Mouse (Mus musculus) megakaryocyte, adult 5-6 weeks (primary cell): ENCODE measurements around the gene Ikzf3. TPM values are rescaled to one million over a fixed set of nuclear protein-coding genes. Genes with fewer than 3 reads are reported as not detected.

Source experiments
- ATAC-seq: 2 replicates; pipeline ENCODE4 v1.8.0; 2016; ENCODE audit warnings: mild to moderate bottlenecking, inconsistent platforms; ENCODE audit not compliant: poor library complexity, severe bottlenecking
- total RNA-seq, 2 experiments: library from RNA; stranded (forward) in 1 of 2; stranded (reverse) in 1 of 2; fragments of 153-499, 151-499 nt in 1 of 2; fragments of 221-1000, 200-1000 nt in 1 of 2; gene quantifications; 2 replicates each; pipeline versions ENCODE4 v1.2.3 to v1.2.4; 2015 to 2017

The Ikzf3 gene
- total RNA-seq, 2 experiments from 2014 or later, result 6.0 to 6.6 TPM

GRCm38 (mm10) chr11:98476434-98476807, 69.4 kb downstream of the Ikzf3 start:
- no peak for ATAC-seq

- ATAC-seq, result no peak
These were observed 70.0 kb downstream of the Ikzf3 start for GRCm38 (mm10) chr11:98475630-98476433.

DNA sequence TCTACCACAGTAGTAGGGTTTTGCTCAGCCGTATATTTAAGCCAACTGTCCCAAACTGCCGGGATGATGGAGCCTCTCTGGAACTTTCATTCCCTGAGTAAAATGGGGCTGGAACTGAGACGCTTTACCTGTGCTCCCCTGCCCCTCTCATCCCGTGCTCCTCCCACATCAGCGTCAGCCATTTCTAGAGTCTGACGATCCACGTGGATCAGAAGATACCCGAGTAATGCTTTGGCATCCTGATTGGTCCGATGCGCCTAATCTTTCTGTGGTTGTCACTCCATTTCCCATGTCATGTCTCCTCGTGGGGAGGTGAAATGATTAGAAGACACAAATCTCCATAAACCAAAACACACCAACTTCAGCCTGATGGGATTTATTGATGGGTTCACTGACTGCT, 70.9 kb downstream of the Ikzf3 start:
- ATAC-seq, result no peak

- no peak for ATAC-seq
These were observed 71.8 kb downstream of the Ikzf3 start for GRCm38 (mm10) chr11:98473916-98474479.

DNA sequence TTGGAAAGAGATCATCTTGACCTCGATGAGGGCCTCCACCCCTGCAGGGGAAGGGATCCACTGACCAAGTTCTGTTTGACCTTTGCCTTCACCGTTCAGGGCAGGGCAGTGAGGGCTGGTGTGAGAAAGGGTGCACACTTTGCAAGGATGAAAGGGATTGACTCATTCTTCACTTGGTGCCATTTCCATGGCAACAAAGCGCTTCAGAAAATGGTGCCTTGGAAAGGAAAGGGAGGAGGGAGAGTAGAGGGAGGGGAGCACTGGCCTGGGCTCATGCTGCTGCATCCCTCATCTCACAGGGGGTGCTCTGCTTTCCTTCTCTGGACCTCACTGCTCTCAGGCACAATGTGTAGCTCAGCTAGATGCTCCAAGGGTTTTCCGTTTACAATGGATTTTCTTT, 73.1 kb downstream of the Ikzf3 start:
- ATAC-seq, result no peak

GRCm38 (mm10) chr11:98470795-98471194, 75.0 kb downstream of the Ikzf3 start:
- peak; percentile 56 for ATAC-seq

- ATAC-seq, result peak; percentile 80
These were observed 75.8 kb downstream of the Ikzf3 start for GRCm38 (mm10) chr11:98469761-98470714.

DNA sequence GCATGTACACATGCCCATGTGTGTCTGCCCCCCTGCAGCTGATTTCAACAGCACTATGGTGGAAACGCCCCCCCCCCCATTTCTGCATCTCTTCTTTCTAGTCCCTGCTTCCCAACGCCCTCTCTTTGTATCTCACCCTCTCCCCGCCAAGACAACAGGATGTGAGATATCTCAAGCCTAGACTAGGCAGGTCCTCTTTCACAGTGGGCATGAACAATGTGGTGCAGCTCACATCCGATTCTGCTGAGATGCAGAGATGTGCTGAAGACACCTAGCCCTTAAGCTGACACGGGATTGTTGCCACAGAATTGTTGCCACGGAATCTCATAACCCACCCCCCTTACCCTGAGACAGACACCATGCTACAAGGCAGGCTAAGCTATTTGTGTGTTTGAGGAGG, 81.3 kb downstream of the Ikzf3 start:
- ATAC-seq, result 0 out of 2 replicates have a peak, but pooled peaks have one; percentile 21

- ATAC-seq, result peak; percentile 26; the same call in 1 of the 2 replicates
These were observed 81.9 kb downstream of the Ikzf3 start for GRCm38 (mm10) chr11:98463911-98464310.

- no peak for ATAC-seq
These were observed 83.6 kb downstream of the Ikzf3 start for GRCm38 (mm10) chr11:98462255-98462654.

DNA sequence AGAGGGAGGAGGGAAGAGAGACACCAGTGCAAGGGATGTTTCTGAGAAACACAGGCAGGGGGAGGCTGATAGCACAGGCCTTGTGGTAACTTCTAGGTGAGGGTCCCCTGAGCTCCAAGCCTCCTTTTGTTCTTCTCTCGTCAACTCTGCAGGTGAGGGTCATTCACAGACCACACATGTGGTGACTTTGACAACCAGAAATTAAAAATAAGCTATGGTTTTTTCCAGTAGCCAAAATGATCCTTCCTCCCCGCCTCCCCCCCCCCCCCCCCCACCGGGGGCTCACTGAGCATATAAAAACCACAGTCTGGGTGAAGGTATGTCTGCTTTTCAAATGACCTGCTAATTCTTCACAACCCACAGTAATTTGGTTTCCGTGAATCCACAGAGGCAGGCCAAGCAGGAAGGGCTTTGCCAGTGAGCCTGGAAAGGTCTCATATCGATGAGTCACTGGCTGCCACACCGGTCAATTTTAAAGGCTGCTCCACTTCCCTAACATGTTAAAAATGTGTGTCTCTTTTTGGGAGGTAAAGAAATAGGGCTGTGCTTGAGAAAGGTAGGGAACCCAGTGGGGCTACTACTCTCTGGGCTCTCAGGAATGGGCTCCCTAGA, 84.6 kb downstream of the Ikzf3 start:
- ATAC-seq, result no peak

DNA sequence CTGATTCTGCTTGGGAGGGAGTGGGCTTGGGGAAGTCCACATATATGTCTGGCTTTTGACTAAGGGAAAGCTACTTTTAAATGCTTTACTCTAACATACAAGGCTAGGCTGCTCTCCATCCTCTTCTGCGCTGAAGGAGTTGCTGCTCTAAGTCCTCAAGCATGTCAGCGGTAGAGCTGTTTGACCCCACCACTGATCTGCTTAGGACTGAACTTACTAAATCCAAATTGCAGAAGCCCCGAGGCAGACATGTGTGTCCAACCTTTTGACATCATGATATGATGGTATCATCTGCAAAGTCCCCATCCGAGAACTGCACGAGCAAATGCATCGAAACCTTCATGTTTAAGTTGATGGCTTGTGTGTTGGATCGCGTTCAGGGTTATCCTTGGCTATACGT, 86.0 kb downstream of the Ikzf3 start:
- ATAC-seq, result no peak

DNA sequence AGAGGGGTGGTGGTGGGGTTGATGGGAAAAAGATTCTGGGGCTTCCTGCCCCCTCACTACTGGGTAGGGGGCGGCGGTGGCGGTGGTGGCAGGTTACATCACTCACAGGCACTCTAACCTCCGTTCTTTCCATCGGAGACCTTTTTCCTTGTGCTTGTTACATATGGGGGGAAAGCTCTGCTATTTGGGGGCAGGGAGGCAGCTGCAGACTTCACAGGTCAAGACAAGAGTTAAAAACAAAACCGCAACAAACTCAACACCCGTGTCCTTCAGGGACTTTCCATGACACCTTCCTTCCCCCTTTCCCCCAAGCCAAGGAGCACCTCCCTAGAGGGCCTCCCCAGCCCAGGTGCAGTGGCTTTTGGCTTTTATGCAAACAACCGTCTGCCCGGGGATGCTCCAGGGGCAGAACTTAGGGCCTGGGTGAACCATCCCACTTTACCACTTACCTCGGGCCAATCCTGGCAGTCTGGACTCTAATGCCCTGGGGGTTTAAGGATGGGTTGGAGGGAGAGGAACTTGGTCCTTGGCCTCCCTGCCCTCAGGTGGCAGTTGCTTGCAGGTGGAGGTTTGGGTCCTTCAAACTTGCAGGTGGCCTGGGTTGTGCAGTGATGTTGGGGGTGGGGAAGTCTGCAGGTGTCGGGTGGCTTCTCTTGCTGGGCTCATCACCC, 86.6 kb downstream of the Ikzf3 start:
- no peak for ATAC-seq

GRCm38 (mm10) chr11:98458121-98458990, 87.5 kb downstream of the Ikzf3 start:
- ATAC-seq, result no peak

GRCm38 (mm10) chr11:98457367-98458120, 88.3 kb downstream of the Ikzf3 start:
- ATAC-seq, result peak; percentile 89

DNA sequence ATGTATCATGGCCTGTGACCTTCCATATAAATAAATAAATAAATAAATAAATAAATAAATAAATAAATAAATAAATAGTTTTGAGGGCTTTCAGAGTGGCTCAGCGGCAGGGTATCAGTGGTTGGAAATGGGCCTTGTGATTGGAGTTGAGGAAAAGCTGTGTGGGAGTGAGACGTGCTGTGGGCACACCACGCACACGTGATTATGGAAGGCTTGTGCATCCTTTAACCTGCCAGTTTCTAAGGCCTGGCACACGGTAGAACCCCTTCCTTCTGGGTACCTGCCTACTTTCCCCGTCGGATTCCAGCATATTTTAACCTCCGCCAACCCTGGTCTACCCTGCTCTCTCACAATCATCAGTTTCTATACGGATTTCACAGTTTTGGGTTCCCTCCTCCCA, 88.9 kb downstream of the Ikzf3 start:
- no peak for ATAC-seq

GRCm38 (mm10) chr11:98456545-98456944, 89.3 kb downstream of the Ikzf3 start:
- no peak for ATAC-seq

- no peak for ATAC-seq
These were observed 90.3 kb downstream of the Ikzf3 start for GRCm38 (mm10) chr11:98455484-98455883.
